Mouse (Mus musculus) CD4-positive helper T cell, adult 2 months (primary cell): ENCODE results near the gene Ppp2r5e.
A peak's percentile ranks its signal among the peaks of the same experiment; 100 is the strongest.

Experiments used
- DNase-seq: peaks from one replicate; pipeline ENCODE4 v3.0.0-alpha.2; 2012; ENCODE audit warnings: low read depth, missing footprints, low spot score

The Ppp2r5e gene

DNA sequence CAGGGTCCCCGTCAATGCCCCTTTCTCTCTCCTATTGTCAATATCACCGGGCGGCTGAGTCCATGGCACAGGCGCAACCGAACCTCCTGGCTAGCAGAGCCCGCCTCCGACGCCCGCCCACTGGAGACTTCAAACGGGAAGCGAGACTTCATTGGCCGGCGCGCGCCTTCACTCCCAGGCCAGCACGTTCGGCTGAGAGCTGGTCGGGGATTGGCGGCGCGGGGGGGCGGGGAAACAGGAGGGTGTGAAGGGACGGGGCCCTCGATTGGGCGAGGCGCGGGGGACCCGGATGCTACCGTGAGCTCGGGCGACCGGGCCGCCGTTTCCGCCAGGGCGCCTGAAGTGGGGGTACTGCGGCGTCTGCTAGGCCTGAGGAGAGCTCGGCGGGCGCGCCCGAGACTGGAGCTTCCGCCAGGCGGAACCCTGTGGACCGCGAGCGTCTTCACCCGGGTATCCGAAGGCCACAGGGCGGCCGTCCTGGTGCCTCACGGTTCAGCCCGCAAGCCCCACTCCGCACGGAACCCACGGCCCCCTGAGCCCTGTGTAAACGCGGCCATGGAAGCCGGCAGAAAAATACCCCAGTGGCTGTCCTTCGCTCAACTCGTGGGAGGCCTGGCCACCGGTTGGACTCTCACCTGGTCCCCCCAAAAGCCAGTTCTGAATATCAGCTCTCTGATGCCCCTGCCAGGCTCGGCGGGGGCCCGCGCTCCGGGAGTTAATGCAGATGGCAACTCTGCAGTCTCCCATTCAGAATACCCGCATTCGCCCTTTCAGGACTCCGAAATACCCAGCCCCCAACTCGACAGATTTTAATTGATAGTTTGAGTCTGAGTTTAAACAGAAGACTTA, at the start of gene Ppp2r5e:
Gene Ppp2r5e, minus strand, starts transcription at position 92 of the 849 bp plus-strand sequence.
- DNase-seq: peak; percentile 99

DNA sequence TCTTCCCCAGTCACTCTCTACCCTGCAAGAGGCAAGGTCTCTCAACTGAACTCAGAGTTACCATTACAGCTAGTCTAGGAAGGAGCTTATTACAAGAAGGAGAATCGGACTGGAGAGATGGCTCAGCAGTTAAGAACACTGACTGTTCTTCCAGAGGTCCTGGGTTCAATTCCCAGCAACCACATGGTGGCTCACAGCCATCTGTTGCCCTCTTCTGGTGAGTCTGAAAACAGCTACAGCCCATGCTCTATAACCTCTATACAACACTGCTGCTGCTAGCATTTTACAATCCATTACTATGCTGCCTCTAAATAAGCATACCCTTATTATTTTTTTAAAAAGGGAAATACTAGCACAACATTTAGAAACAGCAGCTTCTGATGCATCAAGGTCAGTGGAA, 49.7 kb upstream of the Ppp2r5e start:
- DNase-seq: no peak

DNA sequence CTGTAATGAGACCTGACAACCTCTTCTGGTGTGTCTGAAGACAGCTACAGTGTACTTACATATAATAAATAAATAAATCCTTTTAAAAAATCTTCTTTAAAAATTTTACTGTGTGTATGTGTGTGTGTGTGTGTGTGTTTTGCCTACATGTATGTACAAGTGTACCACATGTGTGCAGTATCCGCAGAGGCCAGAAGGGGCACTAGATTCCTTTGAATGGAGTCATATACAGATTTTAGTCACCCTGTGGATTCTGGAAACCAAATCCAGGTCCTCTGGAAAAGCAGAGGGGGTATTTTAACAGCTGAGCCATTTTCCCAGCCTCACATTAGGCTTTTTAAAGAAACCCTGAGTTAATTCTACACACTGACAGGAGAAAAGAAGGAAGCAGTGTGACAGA, 45.7 kb upstream of the Ppp2r5e start:
- DNase-seq: no peak

- no peak for DNase-seq
Measured at GRCm38 (mm10) chr12:75638345-75638744, 42.3 kb upstream of the Ppp2r5e start.

- DNase-seq: no peak
Measured at GRCm38 (mm10) chr12:75637103-75637502, 41.1 kb upstream of the Ppp2r5e start.

- DNase-seq: no peak
Measured at GRCm38 (mm10) chr12:75635771-75636430, 39.9 kb upstream of the Ppp2r5e start.

GRCm38 (mm10) chr12:75629618-75630017, 33.6 kb upstream of the Ppp2r5e start:
- no peak for DNase-seq

- no peak for DNase-seq
Measured at GRCm38 (mm10) chr12:75623292-75623691, 27.2 kb upstream of the Ppp2r5e start.

DNA sequence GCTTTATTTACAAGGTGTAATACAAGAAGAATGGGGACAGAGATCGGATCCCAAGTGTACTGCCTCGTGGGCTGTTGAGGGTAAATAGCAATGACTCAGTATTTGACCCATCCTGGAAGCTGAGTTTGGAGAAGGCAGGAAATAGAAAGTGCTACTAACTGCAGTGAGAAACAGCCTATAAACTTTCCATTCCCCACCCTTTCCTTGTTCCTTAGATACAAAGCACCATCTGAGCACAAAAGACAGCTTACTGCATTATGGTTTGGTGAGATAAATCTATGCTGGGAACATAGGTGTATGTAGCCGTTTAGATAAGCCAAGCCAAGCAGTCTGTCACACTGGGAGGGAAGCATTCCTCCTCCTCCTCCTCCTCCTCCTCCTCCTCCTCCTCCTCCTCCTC, 26.8 kb upstream of the Ppp2r5e start:
- DNase-seq: no peak

- no peak for DNase-seq
Measured at GRCm38 (mm10) chr12:75616841-75617240, 20.8 kb upstream of the Ppp2r5e start.

GRCm38 (mm10) chr12:75616158-75616791, 20.2 kb upstream of the Ppp2r5e start:
- no peak for DNase-seq

- no peak for DNase-seq
Measured at GRCm38 (mm10) chr12:75615556-75615955, 19.5 kb upstream of the Ppp2r5e start.

- DNase-seq: no peak
Measured at GRCm38 (mm10) chr12:75612711-75613110, 16.7 kb upstream of the Ppp2r5e start.

DNA sequence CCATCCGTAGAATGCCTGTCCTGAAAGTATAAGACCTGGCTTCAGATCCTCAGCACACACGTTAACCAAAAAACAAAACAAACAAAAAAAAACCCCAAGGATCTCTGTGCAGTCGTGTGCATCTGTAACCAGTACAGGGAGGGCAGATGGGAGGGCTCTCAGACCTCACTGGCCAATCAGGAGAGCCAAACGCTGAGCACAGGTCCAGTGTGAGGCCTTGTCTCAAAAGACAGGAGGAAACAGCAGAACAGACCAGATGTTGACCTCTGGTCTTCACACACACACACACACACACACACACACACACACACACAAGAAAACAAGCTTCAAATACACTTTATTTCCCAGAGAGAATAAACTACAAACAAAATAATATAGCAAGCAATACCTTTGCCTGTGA, 3.4 kb upstream of the Ppp2r5e start:
- DNase-seq: no peak

- no peak for DNase-seq
Measured at GRCm38 (mm10) chr12:75598988-75599387, 2.9 kb upstream of the Ppp2r5e start.

DNA sequence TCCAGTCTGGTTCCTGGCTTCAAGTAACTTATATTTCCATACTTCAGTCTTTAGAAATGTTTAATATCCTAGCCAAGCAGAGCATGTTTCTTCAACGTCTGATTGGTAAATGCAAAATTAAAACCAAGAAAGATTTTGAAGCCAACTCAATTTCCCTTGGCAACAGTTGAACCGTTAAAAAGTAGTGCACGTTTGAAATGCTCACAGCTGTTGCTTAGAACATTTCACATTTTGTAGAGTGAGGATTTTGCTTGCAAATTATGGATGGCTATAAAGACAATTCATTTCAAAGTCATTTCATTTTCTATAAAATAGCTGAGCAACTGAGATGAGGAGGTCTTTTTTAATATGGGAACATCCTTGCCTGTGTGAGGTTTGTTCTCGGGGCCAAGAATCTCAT, 1.7 kb upstream of the Ppp2r5e start:
- DNase-seq: no peak

- no peak for DNase-seq
Measured at GRCm38 (mm10) chr12:75595291-75596153, 523 bp downstream of the Ppp2r5e start.

- no peak for DNase-seq
Measured at GRCm38 (mm10) chr12:75594404-75594803, 1.6 kb downstream of the Ppp2r5e start.

- DNase-seq: no peak
Measured at GRCm38 (mm10) chr12:75593817-75594216, 2.2 kb downstream of the Ppp2r5e start.

GRCm38 (mm10) chr12:75587501-75587900, 8.5 kb downstream of the Ppp2r5e start:
- no peak for DNase-seq

DNA sequence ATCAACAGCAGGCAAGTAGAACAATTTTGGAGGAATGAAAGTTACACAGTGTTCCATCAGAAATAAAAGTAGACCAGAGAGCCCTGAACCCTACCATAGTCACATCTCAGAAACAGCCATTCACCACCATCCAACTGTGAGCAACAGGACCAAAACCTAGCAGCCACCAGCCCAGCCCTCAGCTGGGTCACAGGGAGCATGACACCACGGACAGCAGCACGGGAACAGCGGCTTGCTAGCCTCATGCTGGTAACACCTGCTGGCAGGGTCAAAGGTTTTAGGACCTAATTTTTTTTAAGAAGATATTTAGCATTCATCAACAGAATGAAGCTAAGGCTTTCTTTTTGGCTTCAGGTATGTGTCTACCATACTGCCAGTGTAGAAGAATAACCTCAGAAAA, 12.3 kb downstream of the Ppp2r5e start:
- DNase-seq: no peak

GRCm38 (mm10) chr12:75579076-75579475, 17.0 kb downstream of the Ppp2r5e start:
- DNase-seq: no peak
